Mouse (Mus musculus) intestine, embryonic 15.5 days (tissue): ENCODE measurements around the gene Apbb1ip. TPM values are rescaled to one million over a fixed set of nuclear protein-coding genes. Genes with fewer than 3 reads are reported as not detected.

Source experiments
- ATAC-seq: fragments of 200-750 bp; cut with Nextera tagmentation; 2 replicates; pipeline ENCODE4 v1.8.0; 2017; ENCODE audit warnings: moderate TSS enrichment, moderate library complexity
- H3K27ac ChIP-seq: fragments of 300-500 bp; sonication (generic); 2 replicates; pipeline ENCODE4 v1.5.1; 2015; ENCODE audit warnings: mild to moderate bottlenecking, inconsistent platforms
- H3K27me3 ChIP-seq: fragments of 300-500 bp; sonication (generic); replicated peaks from 2 replicates; pipeline ENCODE4 v1.6.1; 2015; ENCODE audit warnings: inconsistent platforms
- H3K36me3 ChIP-seq: fragments of 300-500 bp; sonication (generic); 2 replicates; pipeline ENCODE4 v1.6.1; 2015; ENCODE audit warnings: inconsistent platforms
- H3K4me1 ChIP-seq: fragments of 300-500 bp; sonication (generic); replicated peaks from 2 replicates; pipeline ENCODE4 v1.6.1; 2015; ENCODE audit warnings: inconsistent platforms
- H3K4me2 ChIP-seq: fragments of 300-500 bp; sonication (generic); replicated peaks from 2 replicates; pipeline ENCODE4 v1.6.1; 2015; ENCODE audit warnings: mild to moderate bottlenecking, inconsistent platforms
- H3K4me3 ChIP-seq: fragments of 300-500 bp; sonication (generic); replicated peaks from 2 replicates; pipeline ENCODE4 v1.5.1; 2015; ENCODE audit warnings: inconsistent platforms
- H3K9ac ChIP-seq: fragments of 300-500 bp; sonication (generic); 2 replicates; pipeline ENCODE4 v1.6.1; 2015; ENCODE audit warnings: inconsistent platforms
- H3K9me3 ChIP-seq: fragments of 300-500 bp; sonication (generic); 2 replicates; pipeline ENCODE4 v1.6.1; 2016; ENCODE audit warnings: inconsistent platforms
- WGBS: fragments of 180-500 bp; shearing (Covaris S2); methylation state at CpG from one replicate; pipeline ENCODE4 v1.1.7; 2015; 5-methylcytosine and 5-hydroxymethylcytosine counted together
- polyA plus RNA-seq: library from polyadenylated mRNA; unstranded; fragments of >200 nt; fragmentation: Nextera tagmentation; extraction: Ambion mirVana; gene quantifications from 2 replicates; pipeline ENCODE4 v1.2.1, GENCODE M21; 2015

Apbb1ip gene
- polyA plus RNA-seq, 1 experiment from 2014 or later, result 1.9 TPM

- H3K9ac ChIP-seq, result no peak overlapping the region
- H3K27ac ChIP-seq, result no peak overlapping the region
- no peaks in the 10 kb centered on the region for H3K4me1 ChIP-seq
- no peaks in the 10 kb centered on the region for H3K27me3 ChIP-seq
- no peak overlapping the region for H3K4me3 ChIP-seq
- H3K9me3 ChIP-seq, result no peaks in the 10 kb centered on the region
- H3K4me2 ChIP-seq, result no peak overlapping the region
- H3K36me3 ChIP-seq, result no peaks in the 10 kb centered on the region
- WGBS, result 76% methylated on average over 1 of the region's 1 CpGs
- no peak for ATAC-seq
Measured at GRCm38 (mm10) chr2:22780884-22781283, 7.0 kb downstream of the Apbb1ip start.

- Histone ChIP-seq H3K9ac (no peak overlapping the region), H3K36me3 (no peaks in the 10 kb centered on the region), H3K27me3 (no peaks in the 10 kb centered on the region), H3K27ac (no peak overlapping the region), H3K4me2 (no peak overlapping the region), H3K9me3 (no peaks in the 10 kb centered on the region), H3K4me3 (no peak overlapping the region), H3K4me1 (no peaks in the 10 kb centered on the region)
- ATAC-seq, result no peak
- whole genome bisulfite sequencing, result 49% methylated on average over 4 of the region's 4 CpGs
Measured at GRCm38 (mm10) chr2:22781387-22782009, 7.6 kb downstream of the Apbb1ip start.

- Histone ChIP-seq H3K9me3 (no peaks in the 10 kb centered on the region), H3K27me3 (no peaks in the 10 kb centered on the region), H3K4me3 (no peak overlapping the region), H3K9ac (no peak overlapping the region), H3K4me2 (no peak overlapping the region), H3K27ac (no peak overlapping the region), H3K36me3 (no peaks in the 10 kb centered on the region), H3K4me1 (no peaks in the 10 kb centered on the region)
- WGBS, result 74% methylated on average over 3 of the region's 3 CpGs
- no peak for ATAC-seq
Measured at GRCm38 (mm10) chr2:22782057-22782456, 8.2 kb downstream of the Apbb1ip start.

GRCm38 (mm10) chr2:22783137-22783638, 9.3 kb downstream of the Apbb1ip start:
- no peaks in the 10 kb centered on the region for H3K36me3 ChIP-seq
- no peaks in the 10 kb centered on the region for H3K4me1 ChIP-seq
- H3K27me3 ChIP-seq, result no peaks in the 10 kb centered on the region
- H3K9ac ChIP-seq, result no peak overlapping the region
- 83% methylated on average over 2 of the region's 2 CpGs for WGBS
- no peak overlapping the region for H3K27ac ChIP-seq
- no peak overlapping the region for H3K4me3 ChIP-seq
- H3K4me2 ChIP-seq, result no peak overlapping the region
- ATAC-seq, result no peak
- H3K9me3 ChIP-seq, result no peaks in the 10 kb centered on the region

GRCm38 (mm10) chr2:22784186-22784585, 10.3 kb downstream of the Apbb1ip start:
- WGBS, result 80% methylated on average over 3 of the region's 3 CpGs
- Histone ChIP-seq H3K4me1 (no peaks in the 10 kb centered on the region), H3K4me3 (no peak overlapping the region), H3K9ac (no peak overlapping the region), H3K9me3 (no peaks in the 10 kb centered on the region), H3K36me3 (no peaks in the 10 kb centered on the region), H3K4me2 (no peak overlapping the region), H3K27ac (no peak overlapping the region), H3K27me3 (no peaks in the 10 kb centered on the region)
- no peak for ATAC-seq

GRCm38 (mm10) chr2:22784771-22785170, 10.9 kb downstream of the Apbb1ip start:
- no peaks in the 10 kb centered on the region for H3K27me3 ChIP-seq
- H3K4me2 ChIP-seq, result no peak overlapping the region
- no peak overlapping the region for H3K9ac ChIP-seq
- H3K27ac ChIP-seq, result no peak overlapping the region
- no peak for ATAC-seq
- H3K4me3 ChIP-seq, result no peak overlapping the region
- no peaks in the 10 kb centered on the region for H3K9me3 ChIP-seq
- H3K36me3 ChIP-seq, result no peaks in the 10 kb centered on the region
- no peaks in the 10 kb centered on the region for H3K4me1 ChIP-seq
- 49% methylated on average over 1 of the region's 1 CpGs for whole genome bisulfite sequencing

GRCm38 (mm10) chr2:22788658-22789057, 14.8 kb downstream of the Apbb1ip start:
- H3K9me3 ChIP-seq, result no peaks in the 10 kb centered on the region
- no peak overlapping the region for H3K9ac ChIP-seq
- no peak overlapping the region for H3K27ac ChIP-seq
- 90% methylated on average over 2 of the region's 2 CpGs for WGBS
- H3K4me2 ChIP-seq, result no peak overlapping the region
- no peaks in the 10 kb centered on the region for H3K4me1 ChIP-seq
- no peak for ATAC-seq
- H3K27me3 ChIP-seq, result no peaks in the 10 kb centered on the region
- H3K4me3 ChIP-seq, result no peak overlapping the region
- H3K36me3 ChIP-seq, result no peaks in the 10 kb centered on the region

- 57% methylated on average over 1 of the region's 1 CpGs for WGBS
- Histone ChIP-seq H3K27me3 (no peaks in the 10 kb centered on the region), H3K9me3 (no peaks in the 10 kb centered on the region), H3K4me3 (no peak overlapping the region), H3K4me2 (no peak overlapping the region), H3K9ac (no peak overlapping the region), H3K4me1 (no peaks in the 10 kb centered on the region), H3K27ac (no peak overlapping the region), H3K36me3 (no peaks in the 10 kb centered on the region)
- ATAC-seq, result no peak
Measured at GRCm38 (mm10) chr2:22789576-22789975, 15.7 kb downstream of the Apbb1ip start.

GRCm38 (mm10) chr2:22790435-22790834, 16.5 kb downstream of the Apbb1ip start:
- no peaks in the 10 kb centered on the region for H3K27me3 ChIP-seq
- no peaks in the 10 kb centered on the region for H3K9me3 ChIP-seq
- no peak overlapping the region for H3K27ac ChIP-seq
- WGBS, result 17% methylated on average over 1 of the region's 1 CpGs
- H3K9ac ChIP-seq, result no peak overlapping the region
- no peaks in the 10 kb centered on the region for H3K4me1 ChIP-seq
- no peaks in the 10 kb centered on the region for H3K36me3 ChIP-seq
- no peak for ATAC-seq
- no peak overlapping the region for H3K4me3 ChIP-seq
- H3K4me2 ChIP-seq, result no peak overlapping the region

- H3K36me3 ChIP-seq, result no peaks in the 10 kb centered on the region
- H3K9me3 ChIP-seq, result no peaks in the 10 kb centered on the region
- no peaks in the 10 kb centered on the region for H3K4me1 ChIP-seq
- H3K27ac ChIP-seq, result no peak overlapping the region
- WGBS, result 76% methylated on average over 3 of the region's 3 CpGs
- no peaks in the 10 kb centered on the region for H3K27me3 ChIP-seq
- ATAC-seq, result no peak
- no peak overlapping the region for H3K4me3 ChIP-seq
- H3K9ac ChIP-seq, result no peak overlapping the region
- H3K4me2 ChIP-seq, result no peak overlapping the region
Measured at GRCm38 (mm10) chr2:22795087-22795486, 21.2 kb downstream of the Apbb1ip start.

GRCm38 (mm10) chr2:22796487-22796886, 22.6 kb downstream of the Apbb1ip start:
- Histone ChIP-seq H3K27ac (no peak overlapping the region), H3K9me3 (no peaks in the 10 kb centered on the region), H3K4me2 (no peak overlapping the region), H3K4me3 (no peak overlapping the region), H3K36me3 (no peaks in the 10 kb centered on the region), H3K4me1 (no peaks in the 10 kb centered on the region), H3K27me3 (no peaks in the 10 kb centered on the region), H3K9ac (no peak overlapping the region)
- no peak for ATAC-seq

- 71% methylated on average over 2 of the region's 2 CpGs for WGBS
- no peak for ATAC-seq
- H3K4me2 ChIP-seq, result no peak overlapping the region
- no peak overlapping the region for H3K4me3 ChIP-seq
- no peaks in the 10 kb centered on the region for H3K9me3 ChIP-seq
- H3K9ac ChIP-seq, result no peak overlapping the region
- no peaks in the 10 kb centered on the region for H3K36me3 ChIP-seq
- no peak overlapping the region for H3K27ac ChIP-seq
- no peaks in the 10 kb centered on the region for H3K27me3 ChIP-seq
- no peaks in the 10 kb centered on the region for H3K4me1 ChIP-seq
Measured at GRCm38 (mm10) chr2:22799430-22800041, 25.6 kb downstream of the Apbb1ip start.

GRCm38 (mm10) chr2:22805589-22805988, 31.7 kb downstream of the Apbb1ip start:
- H3K4me3 ChIP-seq, result no peak overlapping the region
- WGBS, result 76% methylated on average over 2 of the region's 2 CpGs
- no peak overlapping the region for H3K4me2 ChIP-seq
- no peak overlapping the region for H3K9ac ChIP-seq
- H3K27ac ChIP-seq, result no peak overlapping the region
- no peaks in the 10 kb centered on the region for H3K36me3 ChIP-seq
- H3K4me1 ChIP-seq, result no peaks in the 10 kb centered on the region
- ATAC-seq, result no peak
- no peaks in the 10 kb centered on the region for H3K9me3 ChIP-seq
- H3K27me3 ChIP-seq, result no peaks in the 10 kb centered on the region
